Mouse (Mus musculus): ENCODE data around the gene Chmp5. TPM values are rescaled to one million over a fixed set of nuclear protein-coding genes. Genes with fewer than 3 reads are reported as not detected.

The Chmp5 gene
- polyA plus RNA-seq, 1 experiment = 5.5 TPM

- Histone ChIP-seq H3K27me3 (ENCODE audit: control insufficient read depth, insufficient read depth, low read length) (no peaks in the 10 kb centered on the region), H3K36me3 (ENCODE audit: control insufficient read depth, insufficient read depth, low read length) (no peaks in the 10 kb centered on the region), H3K4me1 (ENCODE audit: control insufficient read depth, insufficient read depth, insufficient read length, low read length) (peaks cover 13% of the 10 kb centered on the region), H3K27ac (ENCODE audit: insufficient read depth, low read depth, low read length) (0 out of 2 replicates have a peak overlapping the region, but pooled peaks have one; percentile 15), H3K4me3 (ENCODE audit: low read depth, low read length) (no peak overlapping the region)
- TF ChIP-seq POLR2A (IDR thresholded peaks at IDR 0.05; ENCODE audit: low read depth, low read length) = no peak
- TF ChIP-seq CTCF (IDR thresholded peaks at IDR 0.05; ENCODE audit: extremely low read depth, insufficient read length, insufficient replicate concordance, low read depth, low read length) = no peak
Observed at GRCm38 (mm10) chr4:40914287-40914867, 33.8 kb upstream of the Chmp5 start.

- Histone ChIP-seq H3K27me3 (ENCODE audit: control insufficient read depth, insufficient read depth, low read length) (no peaks in the 10 kb centered on the region), H3K36me3 (ENCODE audit: control insufficient read depth, insufficient read depth, low read length) (no peaks in the 10 kb centered on the region), H3K4me3 (ENCODE audit: low read depth, low read length) (no peak overlapping the region), H3K4me1 (ENCODE audit: control insufficient read depth, insufficient read depth, insufficient read length, low read length) (peaks cover 20% of the 10 kb centered on the region), H3K27ac (ENCODE audit: insufficient read depth, low read depth, low read length) (no peak overlapping the region)
- 68% methylated on average over 5 of the region's 5 CpGs for WGBS
- no peak for TF ChIP-seq CTCF (IDR thresholded peaks at IDR 0.05; ENCODE audit: extremely low read depth, insufficient read length, insufficient replicate concordance, low read depth, low read length)
- TF ChIP-seq POLR2A (IDR thresholded peaks at IDR 0.05; ENCODE audit: low read depth, low read length) = no peak
Observed at GRCm38 (mm10) chr4:40915947-40916346, 32.3 kb upstream of the Chmp5 start.

GRCm38 (mm10) chr4:40916592-40917155, 31.5 kb upstream of the Chmp5 start:
- Histone ChIP-seq H3K27me3 (ENCODE audit: control insufficient read depth, insufficient read depth, low read length) (no peaks in the 10 kb centered on the region), H3K27ac (ENCODE audit: insufficient read depth, low read depth, low read length) (no peak overlapping the region), H3K4me3 (ENCODE audit: low read depth, low read length) (no peak overlapping the region), H3K4me1 (ENCODE audit: control insufficient read depth, insufficient read depth, insufficient read length, low read length) (peaks cover 20% of the 10 kb centered on the region), H3K36me3 (ENCODE audit: control insufficient read depth, insufficient read depth, low read length) (no peaks in the 10 kb centered on the region)
- WGBS = 80% methylated on average over 7 of the region's 7 CpGs
- TF ChIP-seq POLR2A (IDR thresholded peaks at IDR 0.05; ENCODE audit: low read depth, low read length) = no peak
- peak; percentile 49; the same call in 1 of the 2 replicates for TF ChIP-seq CTCF (IDR thresholded peaks at IDR 0.05; ENCODE audit: extremely low read depth, insufficient read length, insufficient replicate concordance, low read depth, low read length)

GRCm38 (mm10) chr4:40919785-40920184, 28.4 kb upstream of the Chmp5 start, which contains the start of gene Spink4:
Gene Spink4 (plus strand): TSS chr4:40920052.
- no peaks in the 10 kb centered on the region for H3K27me3 ChIP-seq (ENCODE audit: control insufficient read depth, insufficient read depth, low read length)
- TF ChIP-seq POLR2A (IDR thresholded peaks at IDR 0.05; ENCODE audit: low read depth, low read length) = no peak
- TF ChIP-seq CTCF (IDR thresholded peaks at IDR 0.05; ENCODE audit: extremely low read depth, insufficient read length, insufficient replicate concordance, low read depth, low read length) = no peak
- 15% methylated on average over 3 of the region's 3 CpGs for WGBS
- H3K27ac ChIP-seq (ENCODE audit: insufficient read depth, low read depth, low read length) = peak within 1 kb of the TSS; percentile 44; the same call in 1 of the 2 replicates
- H3K4me1 ChIP-seq (ENCODE audit: control insufficient read depth, insufficient read depth, insufficient read length, low read length) = peaks cover 19% of the 10 kb centered on the region
- H3K36me3 ChIP-seq (ENCODE audit: control insufficient read depth, insufficient read depth, low read length) = no peaks in the 10 kb centered on the region
- peak within 1 kb of the TSS; percentile 29; the same call in 1 of the 2 replicates for H3K4me3 ChIP-seq (ENCODE audit: low read depth, low read length)

- peak overlapping the region; percentile 29; the same call in 1 of the 2 replicates for H3K4me3 ChIP-seq (ENCODE audit: low read depth, low read length)
- 86% methylated on average over 2 of the region's 2 CpGs for WGBS
- H3K27me3 ChIP-seq (ENCODE audit: control insufficient read depth, insufficient read depth, low read length) = no peaks in the 10 kb centered on the region
- peaks cover 14% of the 10 kb centered on the region for H3K4me1 ChIP-seq (ENCODE audit: control insufficient read depth, insufficient read depth, insufficient read length, low read length)
- no peak for TF ChIP-seq CTCF (IDR thresholded peaks at IDR 0.05; ENCODE audit: extremely low read depth, insufficient read length, insufficient replicate concordance, low read depth, low read length)
- no peak for TF ChIP-seq POLR2A (IDR thresholded peaks at IDR 0.05; ENCODE audit: low read depth, low read length)
- H3K36me3 ChIP-seq (ENCODE audit: control insufficient read depth, insufficient read depth, low read length) = no peaks in the 10 kb centered on the region
- 0 out of 2 replicates have a peak overlapping the region, but pooled peaks have one; percentile 28 for H3K27ac ChIP-seq (ENCODE audit: insufficient read depth, low read depth, low read length)
Observed at GRCm38 (mm10) chr4:40920576-40920975, 27.6 kb upstream of the Chmp5 start.

GRCm38 (mm10) chr4:40921288-40921687, 26.9 kb upstream of the Chmp5 start:
- TF ChIP-seq CTCF (IDR thresholded peaks at IDR 0.05; ENCODE audit: extremely low read depth, insufficient read length, insufficient replicate concordance, low read depth, low read length) = no peak
- TF ChIP-seq POLR2A (IDR thresholded peaks at IDR 0.05; ENCODE audit: low read depth, low read length) = no peak
- 82% methylated on average over 3 of the region's 3 CpGs for WGBS

GRCm38 (mm10) chr4:40923087-40923651, 25.0 kb upstream of the Chmp5 start:
- TF ChIP-seq CTCF (IDR thresholded peaks at IDR 0.05; ENCODE audit: extremely low read depth, insufficient read length, insufficient replicate concordance, low read depth, low read length) (no peak), POLR2A (IDR thresholded peaks at IDR 0.05; ENCODE audit: low read depth, low read length) (no peak)
- WGBS = 85% methylated on average over 6 of the region's 6 CpGs

More at GRCm38 (mm10) chr4:40921288-40921687, 26.9 kb upstream of the Chmp5 start:
- Histone ChIP-seq H3K4me1 (ENCODE audit: control insufficient read depth, insufficient read depth, insufficient read length, low read length) (peaks cover 11% of the 10 kb centered on the region), H3K27ac (ENCODE audit: insufficient read depth, low read depth, low read length) (no peak overlapping the region), H3K27me3 (ENCODE audit: control insufficient read depth, insufficient read depth, low read length) (no peaks in the 10 kb centered on the region), H3K4me3 (ENCODE audit: low read depth, low read length) (no peak overlapping the region), H3K36me3 (ENCODE audit: control insufficient read depth, insufficient read depth, low read length) (no peaks in the 10 kb centered on the region)

More at GRCm38 (mm10) chr4:40923087-40923651, 25.0 kb upstream of the Chmp5 start:
- no peak overlapping the region for H3K27ac ChIP-seq (ENCODE audit: insufficient read depth, low read depth, low read length)
- no peak overlapping the region for H3K4me3 ChIP-seq (ENCODE audit: low read depth, low read length)
- H3K4me1 ChIP-seq (ENCODE audit: control insufficient read depth, insufficient read depth, insufficient read length, low read length) = peaks cover 7% of the 10 kb centered on the region
- H3K36me3 ChIP-seq (ENCODE audit: control insufficient read depth, insufficient read depth, low read length) = no peaks in the 10 kb centered on the region
- no peaks in the 10 kb centered on the region for H3K27me3 ChIP-seq (ENCODE audit: control insufficient read depth, insufficient read depth, low read length)
